Comparison of ENCODE assay signal across 38 mouse cellular contexts in the genomic region with DNA sequence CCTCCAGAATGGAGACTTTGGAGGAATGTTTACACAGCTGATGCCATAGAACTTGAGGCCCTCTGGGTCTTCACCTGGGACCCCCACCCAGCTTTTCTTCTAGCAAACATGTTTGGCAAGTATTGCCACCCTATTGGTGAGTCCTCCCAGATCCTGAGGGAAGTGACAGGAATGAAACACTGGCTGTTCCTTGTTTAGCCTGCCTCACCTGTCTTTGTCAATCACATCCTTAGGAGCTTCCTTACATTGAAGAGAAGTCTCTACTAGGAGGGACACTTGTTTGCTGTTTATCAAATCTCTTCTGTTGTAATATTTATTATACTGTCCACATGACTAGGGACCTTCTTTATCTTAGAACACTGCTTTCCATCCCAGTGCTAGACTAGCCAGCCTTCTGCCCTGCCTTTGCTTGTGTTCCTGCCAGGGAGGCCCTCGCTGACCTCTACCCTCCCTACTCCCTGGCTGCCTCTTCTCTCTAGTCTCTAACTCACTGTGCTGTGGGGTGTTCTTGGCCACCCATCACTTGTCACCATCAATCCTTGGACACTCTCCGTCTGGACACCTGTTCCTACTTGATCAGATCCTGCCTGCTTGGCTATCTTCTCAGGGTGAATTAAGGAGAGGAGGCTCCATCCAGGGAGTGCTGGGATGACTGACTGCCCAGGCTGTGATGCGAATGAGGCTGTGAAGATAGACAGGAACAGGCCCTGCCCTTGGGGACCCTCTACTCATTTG. TPM values are rescaled to one million over a fixed set of nuclear protein-coding genes. Genes with fewer than 3 reads are reported as not detected.
DNase-seq lines count a peak whose midpoint lies in the region; ATAC-seq and TF ChIP-seq lines count a peak whose summit lies in the region.
"Had no signal": no experiment of that assay in that cellular context is flagged by ENCODE, and none has a peak within 500 bp of the region (broad histone marks: within the 10 kb centered on the region; RNA-seq: fewer than 3 reads in every experiment).

No protein-coding gene starts in this region.

- peak overlapping the region; percentile 97 for H3K27ac ChIP-seq in liver, embryonic 14.5 days
- peak overlapping the region; percentile 9; the same call in 1 of the 2 replicates for H3K27ac ChIP-seq in limb, embryonic 10.5 days
- H3K27ac ChIP-seq: embryonic facial prominence, embryonic 15.5 days; forebrain, embryonic 13.5 days; heart, adult 2 months; hindbrain, embryonic 13.5 days; kidney, postnatal 0 days; limb, embryonic 12.5 days; midbrain, embryonic 13.5 days; stomach, postnatal 0 days had no signal

- peaks cover 72 to 76% of the 10 kb centered on the region in 2 experiments for H3K4me1 ChIP-seq in liver, embryonic 14.5 days (replicated peaks; ENCODE audit: control insufficient read depth in 2 of 2, insufficient read depth in 2 of 2, low read length in 1 of 2)
- H3K4me1 ChIP-seq in limb, embryonic 10.5 days: peaks cover 25% of the 10 kb centered on the region
- H3K4me1 ChIP-seq: forebrain, embryonic 13.5 days; megakaryocyte, embryonic 14.5 days had no signal

- TF ChIP-seq CTCF in liver, embryonic 14.5 days (IDR thresholded peaks at IDR 0.05; ENCODE audit: low read depth): no peak

- intact Hi-C loops in heart, postnatal 10 days (cut with DNase I): loop anchor here (5.0 kb wide), 1 partner anchor 576 kb away; no protein-coding TSS in a partner anchor

- no peaks in the 10 kb centered on the region for H3K27me3 ChIP-seq in liver, embryonic 14.5 days (ENCODE audit: control insufficient read depth, insufficient read depth, low read length)
- H3K27me3 ChIP-seq in limb, embryonic 10.5 days (ENCODE audit: low read depth, poor library complexity, severe bottlenecking): 0 out of 2 replicates have a peak, but pooled peaks cover 3% of the 10 kb centered on the region
- H3K27me3 ChIP-seq: embryonic facial prominence, embryonic 15.5 days; forebrain, embryonic 13.5 days; hindbrain, embryonic 13.5 days; limb, embryonic 12.5 days; megakaryocyte, embryonic 14.5 days; midbrain, embryonic 13.5 days had no signal

- no peak overlapping the region for H3K4me2 ChIP-seq in liver, embryonic 14.5 days (ENCODE audit: low read depth)
- H3K4me2 ChIP-seq: embryonic facial prominence, embryonic 15.5 days; forebrain, embryonic 13.5 days; hindbrain, embryonic 13.5 days; limb, embryonic 12.5 days; midbrain, embryonic 13.5 days had no signal

- TF ChIP-seq EP300 in liver, embryonic 14.5 days (IDR thresholded peaks at IDR 0.05; ENCODE audit: low read depth): no peak

- peak; percentile 84 for DNase-seq in heart, adult 11 months
- no peak for DNase-seq in heart, postnatal 10 days
- DNase-seq in liver, embryonic 14.5 days (ENCODE audit: low read depth in 3 of 3, low spot score in 3 of 3): no peak
- DNase-seq in liver: no peak
- no peak for DNase-seq in limb, embryonic 10.5 days (ENCODE audit: low spot score)
- peak; percentile 95 for DNase-seq in skeletal muscle tissue, adult 2 months (ENCODE audit: low read depth, low spot score)
- no peak for DNase-seq in kidney, postnatal 10 days
- no peak for DNase-seq in layer of hippocampus, adult 8-10 months (ENCODE audit: low spot score in 2 of 2)
- DNase-seq: adrenal gland, postnatal 14 days; cerebellum, adult 11 months; cerebellum, adult 9-10 months; heart, adult 2 months; kidney, adult 8-10 months; layer of hippocampus, adult 9-11 months; lung, adult 18-20 months; lung, postnatal 4 days; right cerebral cortex, postnatal 25 days; spleen, adult 18-20 months; thymus, adult 18-20 months; thymus, postnatal 36 days had no signal

- H3K4me3 ChIP-seq in liver, embryonic 14.5 days (ENCODE audit: insufficient read depth in 1 of 2, low read depth in 2 of 2, low read length in 2 of 2): no peak overlapping the region
- no peak overlapping the region for H3K4me3 ChIP-seq in limb, embryonic 10.5 days
- H3K4me3 ChIP-seq: embryonic facial prominence, embryonic 15.5 days; forebrain, embryonic 13.5 days; heart, adult 2 months; hindbrain, embryonic 13.5 days; limb, embryonic 12.5 days; megakaryocyte, embryonic 14.5 days; midbrain, embryonic 13.5 days had no signal

- ATAC-seq in liver, embryonic 14.5 days (ENCODE audit: insufficient read depth): no peak
- ATAC-seq: CD4-positive, CD25-positive, alpha-beta regulatory T cell, adult 4 months; forebrain, embryonic 13.5 days; intestine, embryonic 16.5 days; lung, postnatal 0 days; midbrain, embryonic 13.5 days had no signal

- H3K9me3 ChIP-seq in liver, embryonic 14.5 days (ENCODE audit: control insufficient read depth, low read length): no peaks in the 10 kb centered on the region
- no peaks in the 10 kb centered on the region for H3K9me3 ChIP-seq in limb, embryonic 10.5 days (replicated peaks)
- H3K9me3 ChIP-seq: embryonic facial prominence, embryonic 15.5 days; forebrain, embryonic 13.5 days; hindbrain, embryonic 13.5 days; limb, embryonic 12.5 days; midbrain, embryonic 13.5 days had no signal

- 67% methylated on average over 3 of the region's 3 CpGs for WGBS in liver, embryonic 14.5 days (ENCODE audit: insufficient replicate concordance)
- WGBS in limb, embryonic 10.5 days: 72% methylated on average over 3 of the region's 3 CpGs

- H3K36me3 ChIP-seq in liver, embryonic 14.5 days (replicated peaks; ENCODE audit: control insufficient read depth, insufficient read depth, low read depth): no peaks in the 10 kb centered on the region
- no peaks in the 10 kb centered on the region for H3K36me3 ChIP-seq in limb, embryonic 10.5 days
- H3K36me3 ChIP-seq: embryonic facial prominence, embryonic 15.5 days; hindbrain, embryonic 13.5 days; limb, embryonic 12.5 days; midbrain, embryonic 13.5 days had no signal

- 0 out of 2 replicates have a peak overlapping the region, but pooled peaks have one; percentile 4 for H3K9ac ChIP-seq in liver, embryonic 14.5 days (replicated peaks)
- H3K9ac ChIP-seq: embryonic facial prominence, embryonic 15.5 days; forebrain, embryonic 13.5 days; hindbrain, embryonic 13.5 days; limb, embryonic 12.5 days; midbrain, embryonic 13.5 days had no signal

RNA-seq across cellular contexts. Expression of a gene that starts 25.1 kb away (rescaled TPM):
- total RNA-seq in heart, postnatal 10 days (2021): not detected
- not detected in 2 replicates for polyA plus RNA-seq in liver, embryonic 14.5 days (2012; rRNA removed)
- polyA plus RNA-seq in liver, embryonic 14.5 days (2014; fragmentation: Nextera tagmentation; extraction: Ambion mirVana): not detected in 2 replicates
- polyA plus RNA-seq in limb, embryonic 10.5 days (2016; fragmentation: Nextera tagmentation; extraction: Ambion mirVana): not detected in 2 replicates
- total RNA-seq in layer of hippocampus, adult 8-10 months (2022): not detected
- total RNA-seq: adrenal gland, postnatal 14 days; common myeloid progenitor, adult 5-6 weeks; heart, adult 2 months; heart, postnatal 25 days; left cerebral cortex, adult 18-20 months; left cerebral cortex, postnatal 14 days had no signal
- polyA plus RNA-seq: CD4-positive, CD25-positive, alpha-beta regulatory T cell, adult 4 months; embryonic facial prominence, embryonic 15.5 days; forebrain, embryonic 13.5 days; heart, embryonic 14.5 days; hindbrain, embryonic 13.5 days; intestine, embryonic 16.5 days; kidney, postnatal 0 days; large intestine, adult 2 months; limb, embryonic 12.5 days; lung, postnatal 0 days; midbrain, embryonic 13.5 days; neural tube, embryonic 14.5 days; stomach, postnatal 0 days had no signal

Comparison
In these comparisons a context has a peak if more than half of its experiments do, and no peak if none do; other contexts are left out.
1. DNase-seq: peak in heart, adult 11 months (single experiment) and skeletal muscle tissue, adult 2 months (single experiment); none in heart, postnatal 10 days (0 of 2), liver, embryonic 14.5 days (0 of 3), liver (single experiment), limb, embryonic 10.5 days (single experiment), kidney, postnatal 10 days (single experiment) and layer of hippocampus, adult 8-10 months (0 of 2).